Mouse (Mus musculus) gastrocnemius, postnatal 4 days (tissue): ENCODE data around the gene Mapk3. TPM values are rescaled to one million over a fixed set of nuclear protein-coding genes. Genes with fewer than 3 reads are reported as not detected.
"Not testable (repeated sequence)": the region's sequence is repeated elsewhere in the genome, so short reads cannot be mapped to it uniquely, and the experiment has no call there.

Experiments used
- DNase-seq, 2 experiments: peaks; one replicate each; pipeline ENCODE4 v3.0.0; 2021 to 2022; ENCODE audit warnings: low spot score in 2 of 2, mixed read lengths in 2 of 2
- total RNA-seq, 2 experiments: library from RNA; stranded (reverse); gene quantifications; 2 replicates each; pipeline ENCODE4 v1.2.3; 2021

The Mapk3 gene
- total RNA-seq, 2 experiments from 2014 or later: 65.0 to 66.7 TPM

- no peak for DNase-seq
Observed at GRCm38 (mm10) chr7:126758539-126758938, 862 bp upstream of the Mapk3 start.

DNA sequence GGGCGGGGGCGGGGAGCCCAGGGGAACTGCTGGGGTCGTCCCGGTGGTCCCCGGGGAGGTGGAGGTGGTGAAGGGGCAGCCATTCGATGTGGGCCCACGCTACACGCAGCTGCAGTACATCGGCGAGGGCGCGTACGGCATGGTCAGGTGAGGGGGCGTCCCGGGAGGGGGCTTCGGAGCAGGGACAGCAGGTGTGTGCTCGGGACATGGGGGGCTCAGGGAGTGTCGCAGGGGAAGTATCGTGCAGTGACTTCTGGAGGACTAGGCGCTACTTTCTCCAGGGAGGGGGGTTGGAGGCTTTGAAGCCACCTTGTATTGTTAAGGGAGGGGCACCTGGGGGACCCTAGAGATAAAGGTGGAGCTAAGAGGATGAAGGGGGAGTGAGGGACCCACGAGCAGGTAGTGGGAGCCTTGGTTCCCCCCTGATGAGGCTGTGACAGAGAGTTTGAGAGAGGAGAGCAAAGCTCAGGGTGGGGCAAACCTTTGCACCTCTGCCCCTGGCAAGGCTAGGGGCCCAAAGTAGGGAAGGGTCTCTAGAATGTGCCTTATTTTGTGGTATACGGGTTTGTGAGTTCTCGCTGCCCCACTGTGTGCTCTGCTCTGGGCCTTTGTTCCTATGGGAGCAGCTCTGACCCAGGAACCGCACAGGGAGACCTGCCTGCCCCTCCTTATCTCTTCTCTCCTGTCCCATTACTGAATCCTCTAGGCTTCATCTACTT lies 430 bp downstream of the Mapk3 start:
- DNase-seq: no peak

DNA sequence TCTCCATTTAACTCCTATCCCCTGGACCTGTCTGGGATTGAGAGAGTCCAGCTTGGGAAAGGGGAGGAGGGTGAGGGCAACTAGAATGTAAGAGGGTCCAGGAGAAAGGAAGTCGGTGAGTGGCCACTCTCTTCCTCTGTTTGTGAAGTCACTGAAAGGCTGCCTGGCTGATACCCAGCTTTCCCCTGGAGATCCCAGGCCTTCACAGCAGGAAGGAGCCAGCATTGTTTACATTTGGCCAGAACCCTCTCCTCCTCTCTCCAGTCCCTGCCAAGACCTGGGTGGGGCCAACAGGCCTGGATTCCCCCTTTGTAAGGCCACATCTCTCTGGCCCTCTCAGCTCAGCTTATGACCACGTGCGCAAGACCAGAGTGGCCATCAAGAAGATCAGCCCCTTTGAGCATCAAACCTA lies 996 bp downstream of the Mapk3 start:
- peak; percentile 60 to 76 for DNase-seq

DNA sequence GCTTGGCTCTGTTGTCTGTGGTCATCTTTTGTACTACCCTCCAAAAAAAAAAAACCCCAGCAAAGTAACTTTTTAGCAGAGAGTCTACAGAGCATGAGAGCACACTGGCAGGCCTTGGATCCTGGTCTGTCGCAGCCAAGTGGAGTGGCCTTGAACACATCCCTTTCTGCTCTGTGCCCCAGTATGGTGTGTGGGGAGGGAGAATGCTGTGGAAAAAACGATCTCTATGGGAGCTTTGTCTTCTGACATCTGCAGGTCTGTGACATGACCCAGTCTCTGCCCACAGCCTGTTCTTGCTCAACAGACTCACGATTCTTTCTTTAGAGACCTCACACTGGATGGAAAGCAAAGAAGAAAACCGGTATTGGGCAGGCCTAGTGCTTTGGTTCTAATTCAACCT lies 1.6 kb downstream of the Mapk3 start:
- no peak for DNase-seq

DNA sequence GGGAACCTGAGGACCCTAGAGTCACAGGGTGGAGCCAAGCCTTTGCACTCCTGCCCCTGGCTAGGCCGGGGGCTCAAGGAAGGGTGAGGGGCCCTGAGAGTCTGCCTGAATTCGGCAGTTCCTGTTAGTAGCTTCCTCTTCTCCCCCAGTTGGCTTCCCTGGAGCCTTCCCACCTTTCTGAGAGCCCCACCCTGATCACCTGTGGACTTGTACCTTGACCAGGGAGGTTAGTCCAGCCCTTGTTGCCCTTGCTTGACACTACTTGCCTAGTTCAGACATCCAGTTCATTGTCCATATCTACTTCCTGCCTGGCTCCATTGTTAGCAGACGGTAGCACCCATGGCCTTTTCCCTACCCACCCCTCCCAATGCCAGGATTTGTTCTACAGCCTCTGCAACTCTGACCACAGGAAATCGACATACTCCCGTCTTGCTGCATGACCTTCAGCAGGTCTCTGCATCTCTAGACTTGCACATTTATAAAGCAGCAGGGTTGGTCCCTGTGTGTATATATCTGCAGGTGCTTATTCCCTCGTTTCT lies 2.2 kb downstream of the Mapk3 start:
- no peak for DNase-seq

DNA sequence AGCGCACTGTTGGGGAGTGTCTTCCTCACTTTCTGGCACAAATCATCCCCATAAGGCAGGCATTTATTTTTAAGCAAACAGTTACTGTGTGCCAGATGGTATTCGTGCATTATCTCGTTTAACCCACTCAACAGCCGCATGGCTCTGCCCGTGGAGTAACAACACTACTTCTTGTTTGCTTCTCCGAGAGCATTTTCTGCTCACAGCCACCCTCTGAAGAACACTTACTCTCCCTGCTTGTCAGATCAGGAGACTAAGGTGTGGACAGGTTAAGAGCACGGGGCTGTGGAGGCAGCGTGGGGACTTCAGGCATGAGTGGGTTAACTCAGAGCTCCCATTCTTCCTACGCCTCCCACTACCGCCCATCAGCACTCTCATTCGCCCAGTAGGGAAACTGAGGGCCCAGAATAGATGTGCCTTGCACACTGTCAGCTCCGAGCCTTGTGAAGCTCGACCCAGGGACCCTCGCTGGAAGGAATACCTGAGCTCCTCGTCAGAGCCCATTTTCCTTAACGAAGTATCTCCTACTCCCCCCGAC lies 3.1 kb downstream of the Mapk3 start:
- no peak for DNase-seq

GRCm38 (mm10) chr7:126765540-126765939 lies 6.1 kb downstream of the Mapk3 start:
- DNase-seq: no peak

DNA sequence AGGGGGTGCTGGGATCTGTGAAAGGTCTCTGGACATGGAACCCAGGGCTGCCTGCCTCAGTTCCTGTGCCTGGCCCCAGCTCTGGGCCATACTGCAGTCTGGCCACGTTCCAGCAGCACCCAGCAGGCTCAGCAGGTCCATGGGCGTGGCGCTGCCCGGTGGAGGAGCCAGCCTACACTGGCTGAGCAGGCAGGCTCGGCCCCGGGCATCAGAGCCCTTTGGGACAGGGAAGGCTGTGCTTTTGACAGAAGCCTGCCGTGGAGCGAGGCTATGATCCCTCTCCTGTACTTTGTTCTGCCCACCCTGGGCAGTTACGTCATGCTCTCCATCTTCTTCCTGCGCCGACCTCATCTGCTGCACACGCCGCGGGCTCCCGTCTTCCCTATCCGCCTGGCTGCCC lies 6.8 kb downstream of the Mapk3 start, which contains the start of gene Gdpd3:
Gene Gdpd3, plus strand, starts transcription at position 134 of the 400 bp plus-strand sequence.
- DNase-seq: no peak

GRCm38 (mm10) chr7:126767001-126767400 lies 7.6 kb downstream of the Mapk3 start:
- DNase-seq: no peak

DNA sequence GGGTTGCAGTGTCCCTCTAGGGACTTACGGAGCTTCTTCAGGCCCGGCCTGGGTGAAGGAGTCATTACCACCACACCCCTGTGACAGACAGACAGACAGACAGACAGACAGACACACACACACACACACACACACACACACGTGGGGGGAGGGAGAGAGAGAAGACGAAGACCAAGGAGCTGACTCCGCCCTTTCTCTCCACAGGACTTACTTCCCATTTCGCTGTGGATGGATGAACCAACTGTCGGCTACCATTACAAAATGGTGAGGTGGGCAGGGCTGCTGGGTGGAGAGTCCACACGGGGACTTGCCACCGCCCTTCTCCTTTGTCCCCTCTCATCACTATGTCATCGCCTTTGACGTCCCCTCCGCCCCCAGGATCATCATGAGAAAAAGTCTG lies 11.4 kb downstream of the Mapk3 start:
- DNase-seq: no peak

GRCm38 (mm10) chr7:126773351-126773750 lies 13.9 kb downstream of the Mapk3 start:
- no peak for DNase-seq

- DNase-seq: no peak
Observed at GRCm38 (mm10) chr7:126774463-126774862, 15.1 kb downstream of the Mapk3 start.

- no peak for DNase-seq
Observed at GRCm38 (mm10) chr7:126775185-126775977, 16.0 kb downstream of the Mapk3 start.

- DNase-seq: no peak
Observed at GRCm38 (mm10) chr7:126775978-126776234, 16.5 kb downstream of the Mapk3 start.

- DNase-seq: peak; percentile 92 to 96
Observed at GRCm38 (mm10) chr7:126776598-126777057, 17.2 kb downstream of the Mapk3 start, which contains the start of gene Ypel3. Gene Ypel3 (plus strand): TSS chr7:126776955.

- no peak for DNase-seq
Observed at GRCm38 (mm10) chr7:126777476-126777875, 18.1 kb downstream of the Mapk3 start.

DNA sequence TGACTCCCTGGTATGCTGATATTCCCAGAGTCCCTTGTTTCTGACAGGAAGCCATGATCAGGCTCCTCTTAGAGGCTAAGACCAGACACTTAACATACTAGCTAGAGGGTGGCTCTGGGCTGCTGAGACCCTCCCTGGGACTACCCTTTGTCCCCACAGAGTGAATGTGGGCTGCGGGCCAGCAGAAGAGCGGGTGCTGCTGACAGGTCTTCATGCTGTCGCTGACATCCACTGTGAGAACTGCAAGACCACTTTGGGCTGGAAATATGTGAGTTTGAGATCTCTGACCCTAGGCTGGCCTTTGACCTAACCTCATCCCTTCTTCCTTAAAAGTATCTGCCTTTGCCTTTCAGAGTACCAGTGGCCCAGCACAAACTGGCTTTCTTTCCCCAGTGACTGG lies 18.7 kb downstream of the Mapk3 start:
- DNase-seq: no peak

GRCm38 (mm10) chr7:126779101-126779500 lies 19.7 kb downstream of the Mapk3 start:
- DNase-seq: not testable (repeated sequence)

GRCm38 (mm10) chr7:126779983-126780970 lies 20.9 kb downstream of the Mapk3 start:
- peak; percentile 76 to 89 for DNase-seq

DNA sequence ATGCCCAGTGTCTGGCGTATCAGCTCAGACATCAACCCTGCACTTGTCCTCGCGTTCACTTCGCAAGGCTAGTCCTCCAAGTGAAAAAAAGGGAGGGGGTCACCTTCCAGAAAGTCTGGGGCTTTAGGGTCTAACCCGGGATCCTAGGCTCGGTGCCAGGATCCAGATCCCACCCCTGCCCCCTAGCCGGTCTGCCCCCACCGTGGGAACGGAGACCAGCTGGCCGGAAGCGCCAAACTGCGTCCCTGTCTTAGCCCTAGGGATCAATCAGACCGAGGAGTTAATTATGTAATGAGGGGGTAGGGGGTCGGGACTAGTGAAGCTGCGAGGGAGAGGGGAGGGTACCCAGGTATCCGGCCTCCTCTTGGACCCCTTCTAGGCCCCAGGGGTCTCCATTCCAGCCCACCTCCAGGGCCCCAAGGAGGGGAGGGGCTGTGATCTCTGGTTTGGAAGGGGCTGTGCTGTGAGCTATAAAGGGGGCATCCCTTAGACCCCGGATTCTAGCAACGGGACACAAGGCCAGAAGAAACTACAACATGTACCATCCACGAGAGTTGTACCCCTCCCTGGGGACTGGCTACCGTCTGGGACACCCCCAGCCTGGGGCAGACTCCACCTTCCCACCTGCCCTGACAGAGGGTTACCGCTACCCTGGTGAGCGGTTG lies 21.7 kb downstream of the Mapk3 start, which contains the start of gene Tbx6:
Gene Tbx6, plus strand, starts transcription at position 513 of the 665 bp plus-strand sequence.
- no peak for DNase-seq
